Mouse (Mus musculus) liver, postnatal 0 days (tissue): ENCODE measurements at regions not wholly inside any gene's neighbourhood (a gene's known extent, or its start where the extent isn't known, plus 50 kb on each side); places are given as distances from the start of the nearest gene placed in this dataset.
"Not testable (repeated sequence)": the region's sequence is repeated elsewhere in the genome, so short reads cannot be mapped to it uniquely, and the experiment has no call there.

Experiments
- ATAC-seq: fragments of 200-750 bp; cut with Nextera tagmentation; 2 replicates; pipeline ENCODE4 v1.8.0; 2017; ENCODE audit warnings: mild to moderate bottlenecking, moderate library complexity
- DNase-seq: peaks from one replicate; pipeline ENCODE4 v3.0.0-alpha.2; 2016
- H3K27ac ChIP-seq: fragments of 300-500 bp; sonication (generic); 2 replicates; pipeline ENCODE4 v1.5.1; 2014; ENCODE audit warnings: antibody characterized with exemption, moderate library complexity, mild to moderate bottlenecking, low read depth
- H3K27me3 ChIP-seq: fragments of 300-500 bp; sonication (generic); 2 replicates; pipeline ENCODE4 v1.6.1; 2014; ENCODE audit warnings: low read length, control low read depth, mixed read lengths; ENCODE audit not compliant: insufficient read depth
- H3K36me3 ChIP-seq: fragments of 300-500 bp; sonication (generic); replicated peaks from 2 replicates; pipeline ENCODE4 v1.6.1; 2014; ENCODE audit warnings: mild to moderate bottlenecking, control low read depth, low read length, moderate library complexity, mixed read lengths; ENCODE audit not compliant: insufficient read depth
- H3K4me1 ChIP-seq: fragments of 300-500 bp; sonication (generic); 2 replicates; pipeline ENCODE4 v1.6.1; 2014; ENCODE audit warnings: antibody characterized with exemption, mild to moderate bottlenecking, control low read depth; ENCODE audit not compliant: insufficient read depth
- H3K4me2 ChIP-seq: fragments of 300-500 bp; sonication (generic); 2 replicates; pipeline ENCODE4 v1.6.1; 2014; ENCODE audit warnings: low read depth, mild to moderate bottlenecking, low read length, moderate library complexity, mixed read lengths
- H3K4me3 ChIP-seq: fragments of 300-500 bp; sonication (generic); 2 replicates; pipeline ENCODE4 v1.5.1; 2014; ENCODE audit warnings: low read depth, low read length
- H3K9ac ChIP-seq: fragments of 300-500 bp; sonication (generic); replicated peaks from 2 replicates; pipeline ENCODE4 v1.6.1; 2014; ENCODE audit warnings: mild to moderate bottlenecking, moderate library complexity
- H3K9me3 ChIP-seq: fragments of 300-500 bp; sonication (generic); 2 replicates; pipeline ENCODE4 v1.6.1; 2016; ENCODE audit warnings: mild to moderate bottlenecking, control low read depth, low read length, mixed read lengths
- CTCF ChIP-seq: sonication (generic); IDR thresholded peaks from 2 replicates; pipeline ENCODE4 v1.5.1; 2016; ENCODE audit warnings: antibody characterized with exemption, low read depth
- EP300 ChIP-seq: IDR thresholded peaks from 2 replicates; pipeline ENCODE4 v1.6.1; 2016; ENCODE audit warnings: antibody characterized with exemption, low read depth, mild to moderate bottlenecking
- WGBS: fragments of 180-500 bp; shearing (Covaris S2); extraction: QIAGEN DNeasy Blood & Tissue Kit; methylation state at CpG from one replicate; pipeline ENCODE4 v1.1.7; 2014; ENCODE audit not compliant: insufficient replicate concordance; 5-methylcytosine and 5-hydroxymethylcytosine counted together

- Histone ChIP-seq H3K36me3 (no peaks in the 10 kb centered on the region), H3K27me3 (no peaks in the 10 kb centered on the region), H3K4me1 (peaks cover 7% of the 10 kb centered on the region), H3K9ac (no peak overlapping the region), H3K4me2 (no peak overlapping the region), H3K4me3 (no peak overlapping the region), H3K9me3 (no peaks in the 10 kb centered on the region), H3K27ac (no peak overlapping the region)
- 60% methylated on average over 5 of the region's 5 CpGs for WGBS
- ATAC-seq: no peak
- DNase-seq: no peak
- TF ChIP-seq CTCF (no peak), EP300 (no peak)
These were observed 125.1 kb upstream of the Haao start for GRCm38 (mm10) chr17:83972874-83973273.

- DNase-seq (no peak), ATAC-seq (no peak)
- Histone ChIP-seq H3K4me2 (no peak overlapping the region), H3K4me1 (peaks cover 7% of the 10 kb centered on the region), H3K9ac (no peak overlapping the region), H3K36me3 (no peaks in the 10 kb centered on the region), H3K27ac (no peak overlapping the region), H3K27me3 (no peaks in the 10 kb centered on the region), H3K4me3 (no peak overlapping the region), H3K9me3 (no peaks in the 10 kb centered on the region)
- no peak for TF ChIP-seq EP300
- TF ChIP-seq CTCF: no peak
- WGBS: 84% methylated on average over 4 of the region's 4 CpGs
These were observed 124.7 kb upstream of the Haao start for GRCm38 (mm10) chr17:83972470-83972869.

GRCm38 (mm10) chr17:83972026-83972425 is 124.3 kb upstream of the Haao start:
- no peak for ATAC-seq
- no peak overlapping the region for H3K4me3 ChIP-seq
- H3K4me2 ChIP-seq: no peak overlapping the region
- no peaks in the 10 kb centered on the region for H3K36me3 ChIP-seq
- 77% methylated on average over 5 of the region's 5 CpGs for WGBS
- no peak overlapping the region for H3K27ac ChIP-seq
- H3K9ac ChIP-seq: no peak overlapping the region
- H3K9me3 ChIP-seq: no peaks in the 10 kb centered on the region
- DNase-seq: no peak
- H3K27me3 ChIP-seq: no peaks in the 10 kb centered on the region
- no peak for TF ChIP-seq CTCF
- no peak for TF ChIP-seq EP300
- peaks cover 7% of the 10 kb centered on the region for H3K4me1 ChIP-seq

GRCm38 (mm10) chr17:83969407-83969826 is 121.7 kb upstream of the Haao start:
- H3K27me3 ChIP-seq: no peaks in the 10 kb centered on the region
- H3K9me3 ChIP-seq: no peaks in the 10 kb centered on the region
- no peaks in the 10 kb centered on the region; the same call in 1 of the 2 replicates for H3K4me1 ChIP-seq
- no peak overlapping the region for H3K4me2 ChIP-seq
- DNase-seq (no peak), ATAC-seq (peak; percentile 19; the same call in 1 of the 2 replicates)
- H3K9ac ChIP-seq: no peak overlapping the region
- no peak overlapping the region for H3K4me3 ChIP-seq
- TF ChIP-seq EP300 (peak; percentile 12), CTCF (no peak)
- peak overlapping the region; percentile 44; the same call in 1 of the 2 replicates for H3K27ac ChIP-seq
- H3K36me3 ChIP-seq: no peaks in the 10 kb centered on the region
- WGBS: 49% methylated on average over 7 of the region's 7 CpGs

GRCm38 (mm10) chr17:83968124-83968523 is 120.4 kb upstream of the Haao start:
- not testable (repeated sequence) for H3K4me2 ChIP-seq, ATAC-seq, H3K4me1 ChIP-seq, H3K36me3 ChIP-seq, H3K4me3 ChIP-seq, H3K27ac ChIP-seq, H3K9me3 ChIP-seq, DNase-seq, H3K27me3 ChIP-seq, H3K9ac ChIP-seq
- WGBS: 77% methylated on average over 3 of the region's 3 CpGs

- Histone ChIP-seq H3K4me3 (no peak overlapping the region), H3K4me2 (no peak overlapping the region), H3K9me3 (no peaks in the 10 kb centered on the region), H3K9ac (no peak overlapping the region), H3K4me1 (peaks cover 9% of the 10 kb centered on the region), H3K27ac (no peak overlapping the region), H3K36me3 (no peaks in the 10 kb centered on the region), H3K27me3 (no peaks in the 10 kb centered on the region)
- ATAC-seq: no peak
- 83% methylated on average over 6 of the region's 6 CpGs for WGBS
- no peak for TF ChIP-seq EP300
- TF ChIP-seq CTCF: no peak
- no peak for DNase-seq
These were observed 119.2 kb upstream of the Haao start for GRCm38 (mm10) chr17:83967007-83967406.
